Mouse (Mus musculus) liver, embryonic 14.5 days (tissue): ENCODE measurements around the gene Lmntd2.

ENCODE experiments used
- CTCF ChIP-seq: IDR thresholded peaks from 2 replicates; pipeline ENCODE4 v1.5.1; 2016; ENCODE audit warnings: antibody characterized with exemption, low read depth, control low read depth
- EP300 ChIP-seq: IDR thresholded peaks from 2 replicates; pipeline ENCODE4 v1.6.1; 2016; ENCODE audit warnings: antibody characterized with exemption, low read depth

- TF ChIP-seq CTCF = no peak
- no peak for TF ChIP-seq EP300
These were observed 19.1 kb downstream of the Lmntd2 start for GRCm38 (mm10) chr7:141194830-141195229.
